Mouse (Mus musculus) cerebellum, postnatal 14 days (tissue): ENCODE measurements around the gene Bptf.
"Not testable (repeated sequence)": the region's sequence is repeated elsewhere in the genome, so short reads cannot be mapped to it uniquely, and the experiment has no call there.

Experiments
- DNase-seq, 2 experiments: peaks; one replicate each; pipeline ENCODE4 v3.0.0; 2021; ENCODE audit warnings: mixed read lengths in 2 of 2

Gene Bptf

GRCm38 (mm10) chr11:107016893-107017292 lies 115.0 kb downstream of the Bptf start:
- DNase-seq = no peak

GRCm38 (mm10) chr11:107015535-107016187 lies 116.3 kb downstream of the Bptf start:
- DNase-seq = not testable (repeated sequence)

- DNase-seq = peak in 1 of 2 experiments; percentile 62
These were observed 117.2 kb downstream of the Bptf start for GRCm38 (mm10) chr11:107014597-107015309.

- no peak for DNase-seq
These were observed 117.8 kb downstream of the Bptf start for GRCm38 (mm10) chr11:107014020-107014585.

- peak; percentile 99 for DNase-seq
These were observed 119.5 kb downstream of the Bptf start for GRCm38 (mm10) chr11:107012324-107013017.

GRCm38 (mm10) chr11:107011669-107012323 lies 120.1 kb downstream of the Bptf start:
- DNase-seq = no peak

GRCm38 (mm10) chr11:107011171-107011570 lies 120.8 kb downstream of the Bptf start:
- no peak for DNase-seq

GRCm38 (mm10) chr11:107010447-107010846 lies 121.5 kb downstream of the Bptf start:
- no peak for DNase-seq

- peak in 1 of 2 experiments; percentile 68 for DNase-seq
These were observed 126.4 kb downstream of the Bptf start for GRCm38 (mm10) chr11:107005538-107005937.

- no peak for DNase-seq
These were observed 129.9 kb downstream of the Bptf start for GRCm38 (mm10) chr11:107001760-107002675.

- no peak for DNase-seq
These were observed 131.9 kb downstream of the Bptf start for GRCm38 (mm10) chr11:106999949-107000513.

- peak; percentile 92 to 94 for DNase-seq
These were observed 132.6 kb downstream of the Bptf start, which contains the start of gene Kpna2 for GRCm38 (mm10) chr11:106999151-106999948. TSS of gene Kpna2 (minus strand) at chr11:106999541.

GRCm38 (mm10) chr11:106998651-106999150 lies 133.2 kb downstream of the Bptf start:
- DNase-seq = peak; percentile 32 to 34

GRCm38 (mm10) chr11:106997976-106998375 lies 134.0 kb downstream of the Bptf start:
- no peak for DNase-seq

GRCm38 (mm10) chr11:106996492-106996891 lies 135.4 kb downstream of the Bptf start:
- not testable (repeated sequence) for DNase-seq

- no peak for DNase-seq
These were observed 137.5 kb downstream of the Bptf start for GRCm38 (mm10) chr11:106994246-106995085.

GRCm38 (mm10) chr11:106987384-106987783 lies 144.5 kb downstream of the Bptf start:
- no peak for DNase-seq

GRCm38 (mm10) chr11:106985979-106986604 lies 145.8 kb downstream of the Bptf start:
- not testable (repeated sequence) for DNase-seq
